In genomic region chr15:31176566-31176965, GRCm38 (mm10) we compare ENCODE assay signal across 15 mouse cellular contexts. TPM values are rescaled to one million over a fixed set of nuclear protein-coding genes. Genes with fewer than 3 reads are reported as not detected.
A peak's percentile ranks its signal among the peaks of the same experiment; 100 is the strongest.
DNase-seq lines count a peak whose midpoint lies in the region; ATAC-seq lines count a peak whose summit lies in the region.
"Had no signal": no experiment of that assay in that cellular context is flagged by ENCODE, and none has a peak within 500 bp of the region (broad histone marks: within the 10 kb centered on the region; RNA-seq: fewer than 3 reads in every experiment).

No protein-coding gene starts in this region.

- no peak overlapping the region for H3K9ac ChIP-seq in neural tube, embryonic 12.5 days
- no peak overlapping the region for H3K9ac ChIP-seq in neural tube, embryonic 15.5 days (replicated peaks)
- no peak overlapping the region for H3K9ac ChIP-seq in liver, embryonic 11.5 days (ENCODE audit: low read depth, low read length)
- H3K9ac ChIP-seq: embryonic facial prominence, embryonic 15.5 days; liver, embryonic 12.5 days had no signal

- H3K4me2 ChIP-seq in neural tube, embryonic 12.5 days (replicated peaks) = 0 out of 2 replicates have a peak overlapping the region, but pooled peaks have one; percentile 10
- H3K4me2 ChIP-seq in neural tube, embryonic 15.5 days = peak overlapping the region; percentile 41
- no peak overlapping the region for H3K4me2 ChIP-seq in liver, embryonic 11.5 days
- H3K4me2 ChIP-seq: embryonic facial prominence, embryonic 15.5 days; liver, embryonic 12.5 days had no signal

- H3K27me3 ChIP-seq in neural tube, embryonic 12.5 days (replicated peaks) = no peaks in the 10 kb centered on the region
- no peaks in the 10 kb centered on the region for H3K27me3 ChIP-seq in limb, embryonic 10.5 days (ENCODE audit: low read depth, poor library complexity, severe bottlenecking)
- H3K27me3 ChIP-seq in neural tube, embryonic 15.5 days (replicated peaks) = no peaks in the 10 kb centered on the region
- H3K27me3 ChIP-seq in liver, embryonic 11.5 days (replicated peaks; ENCODE audit: control insufficient read depth, insufficient read depth, low read length) = no peaks in the 10 kb centered on the region
- H3K27me3 ChIP-seq: embryonic facial prominence, embryonic 15.5 days; liver, embryonic 12.5 days had no signal

- no peak for DNase-seq in frontal cortex, postnatal 10 days (ENCODE audit: low spot score in 2 of 2)
- no peak for DNase-seq in neural tube, embryonic 10.5 days (ENCODE audit: extremely low spot score, low spot score)
- DNase-seq in limb, embryonic 10.5 days (ENCODE audit: low spot score) = peak; percentile 38
- DNase-seq in liver, embryonic 11.5 days (ENCODE audit: low spot score) = no peak
- no peak for DNase-seq in cerebellum, postnatal 25 days
- DNase-seq: heart, postnatal 4 days; lung, postnatal 10 days; right cerebral cortex, postnatal 4 days; thymus, postnatal 4 days had no signal

- H3K9me3 ChIP-seq in neural tube, embryonic 12.5 days = no peaks in the 10 kb centered on the region
- H3K9me3 ChIP-seq in limb, embryonic 10.5 days (replicated peaks) = no peaks in the 10 kb centered on the region
- no peaks in the 10 kb centered on the region for H3K9me3 ChIP-seq in neural tube, embryonic 15.5 days (replicated peaks)
- no peaks in the 10 kb centered on the region for H3K9me3 ChIP-seq in liver, embryonic 11.5 days (ENCODE audit: control insufficient read depth, low read length)
- H3K9me3 ChIP-seq: embryonic facial prominence, embryonic 15.5 days; heart, embryonic 10.5 days; liver, embryonic 12.5 days had no signal

- no peak overlapping the region for H3K27ac ChIP-seq in neural tube, embryonic 12.5 days
- H3K27ac ChIP-seq in limb, embryonic 10.5 days = no peak overlapping the region; the same call in 1 of the 2 replicates
- peak overlapping the region; percentile 72 for H3K27ac ChIP-seq in neural tube, embryonic 15.5 days (replicated peaks)
- H3K27ac ChIP-seq in liver, embryonic 11.5 days (ENCODE audit: low read depth, low read length) = no peak overlapping the region
- H3K27ac ChIP-seq: embryonic facial prominence, embryonic 15.5 days; heart, embryonic 10.5 days; liver, embryonic 12.5 days had no signal

- no peak overlapping the region for H3K4me3 ChIP-seq in neural tube, embryonic 12.5 days
- no peak overlapping the region for H3K4me3 ChIP-seq in limb, embryonic 10.5 days
- H3K4me3 ChIP-seq in neural tube, embryonic 15.5 days (replicated peaks) = peak overlapping the region; percentile 25; the same call in 1 of the 2 replicates
- H3K4me3 ChIP-seq in liver, embryonic 11.5 days (ENCODE audit: low read depth, low read length) = no peak overlapping the region
- H3K4me3 ChIP-seq: embryonic facial prominence, embryonic 15.5 days; heart, embryonic 10.5 days; liver, embryonic 12.5 days had no signal

- WGBS in neural tube, embryonic 12.5 days = 36% methylated on average over 8 of the region's 8 CpGs
- WGBS in limb, embryonic 10.5 days = 51% methylated on average over 8 of the region's 8 CpGs
- 23% methylated on average over 8 of the region's 8 CpGs for WGBS in neural tube, embryonic 15.5 days
- 48% methylated on average over 8 of the region's 8 CpGs for WGBS in liver, embryonic 11.5 days

- H3K36me3 ChIP-seq in neural tube, embryonic 12.5 days = no peaks in the 10 kb centered on the region
- no peaks in the 10 kb centered on the region for H3K36me3 ChIP-seq in limb, embryonic 10.5 days
- H3K36me3 ChIP-seq in neural tube, embryonic 15.5 days = no peaks in the 10 kb centered on the region
- H3K36me3 ChIP-seq in liver, embryonic 11.5 days (ENCODE audit: control insufficient read depth, insufficient read depth, low read length) = no peaks in the 10 kb centered on the region
- H3K36me3 ChIP-seq: embryonic facial prominence, embryonic 15.5 days; heart, embryonic 10.5 days; liver, embryonic 12.5 days had no signal

- peak; percentile 72 for ATAC-seq in frontal cortex, adult (ENCODE audit: low TSS enrichment)
- ATAC-seq in neural tube, embryonic 12.5 days (ENCODE audit: low FRiP score, low read depth) = no peak
- peak; percentile 78 for ATAC-seq in neural tube, embryonic 15.5 days (ENCODE audit: low FRiP score)
- ATAC-seq in liver, embryonic 11.5 days (replicated peaks; ENCODE audit: low FRiP score) = no peak
- ATAC-seq: liver, embryonic 12.5 days had no signal

- no peaks in the 10 kb centered on the region for H3K4me1 ChIP-seq in neural tube, embryonic 12.5 days
- H3K4me1 ChIP-seq in limb, embryonic 10.5 days = 0 out of 2 replicates have a peak, but pooled peaks cover 2% of the 10 kb centered on the region
- no peaks in the 10 kb centered on the region; the same call in 1 of the 2 replicates for H3K4me1 ChIP-seq in neural tube, embryonic 15.5 days
- H3K4me1 ChIP-seq in liver, embryonic 11.5 days (replicated peaks; ENCODE audit: control insufficient read depth, insufficient read depth, low read length) = no peaks in the 10 kb centered on the region
- H3K4me1 ChIP-seq: embryonic facial prominence, embryonic 15.5 days; heart, embryonic 10.5 days; liver, embryonic 12.5 days had no signal

RNA-seq across cellular contexts. Expression of gene Dap, which starts 47.5 kb away (rescaled TPM):
- polyA plus RNA-seq in neural tube, embryonic 12.5 days (2016; fragmentation: Nextera tagmentation; extraction: Ambion mirVana) = 44.0 and 44.5 TPM in 2 replicates
- 34.6 and 42.8 TPM in 2 replicates for polyA plus RNA-seq in limb, embryonic 10.5 days (2016; fragmentation: Nextera tagmentation; extraction: Ambion mirVana)
- polyA plus RNA-seq in neural tube, embryonic 15.5 days (2015; fragmentation: Nextera tagmentation; extraction: Ambion mirVana) = 28.2 and 35.3 TPM in 2 replicates
- 65.4 and 76.9 TPM in 2 replicates for polyA plus RNA-seq in liver, embryonic 11.5 days (2014; fragmentation: Nextera tagmentation; extraction: Ambion mirVana)

Comparison
In these comparisons a context has a peak if more than half of its experiments do, and no peak if none do; other contexts are left out.
1. ATAC-seq: peak in frontal cortex, adult (single experiment) and neural tube, embryonic 15.5 days (single experiment); none in neural tube, embryonic 12.5 days (single experiment) and liver, embryonic 11.5 days (single experiment).